Mouse (Mus musculus): Measurements from ENCODE around the gene Nme7. TPM values are rescaled to one million over a fixed set of nuclear protein-coding genes. Genes with fewer than 3 reads are reported as not detected.

Gene Nme7
- polyA plus RNA-seq, 1 experiment from 2014 or later: 11.3 TPM

DNA sequence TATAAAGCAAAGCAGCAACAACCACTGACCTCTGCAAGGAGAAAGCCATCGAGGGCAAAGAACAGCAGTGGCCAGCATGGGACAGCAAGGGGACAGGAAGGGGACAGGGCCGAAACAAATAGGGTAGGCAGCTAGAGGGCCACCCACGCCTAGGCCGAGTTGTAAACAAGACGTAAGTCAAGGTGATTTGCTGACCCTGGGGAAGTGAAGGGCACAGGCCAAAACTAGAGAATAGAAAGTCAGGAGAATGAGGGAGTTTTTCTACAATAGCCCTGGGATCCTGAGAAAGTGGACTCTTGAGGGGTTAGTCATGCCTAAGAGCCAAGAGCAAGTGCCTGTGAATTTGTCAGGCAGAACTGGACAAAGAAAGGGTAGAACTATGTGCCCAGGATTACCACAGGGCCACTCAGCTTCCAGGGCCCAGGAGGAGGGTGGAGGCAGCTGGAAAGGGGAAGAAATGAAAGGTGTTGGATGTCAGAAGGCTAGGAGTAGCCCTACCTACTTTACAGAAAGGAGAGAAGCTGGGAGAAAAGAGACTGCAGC lies 141.8 kb downstream of the Nme7 start:
- no peak overlapping the region for H3K4me3 ChIP-seq (ENCODE audit: inconsistent target)
- WGBS (ENCODE audit: missing documents): 93% methylated on average over 5 of the region's 5 CpGs
- no peak overlapping the region for H3K27ac ChIP-seq
- H3K79me2 ChIP-seq (ENCODE audit: inconsistent target): no peaks in the 10 kb centered on the region
- H3K36me3 ChIP-seq (ENCODE audit: inconsistent target): no peaks in the 10 kb centered on the region

DNA sequence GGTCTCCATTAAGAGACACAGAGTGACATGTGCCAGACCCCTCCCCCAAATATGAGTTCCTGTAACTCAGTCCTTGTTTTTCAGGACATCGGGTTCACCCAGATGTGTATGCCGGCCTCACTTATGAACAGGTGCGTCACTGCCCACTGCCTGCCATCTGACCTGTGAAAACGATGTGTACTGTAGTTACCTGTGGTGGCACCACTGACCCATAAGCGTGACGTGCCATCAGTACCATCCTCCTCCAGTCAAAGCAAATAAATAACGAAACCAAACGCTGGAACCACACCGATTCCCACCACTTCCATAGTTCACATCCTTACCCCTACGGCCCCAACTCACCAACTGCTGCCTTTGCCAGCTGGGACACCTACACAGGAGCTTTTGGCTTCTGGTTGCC lies 142.6 kb downstream of the Nme7 start:
- Histone ChIP-seq H3K36me3 (ENCODE audit: inconsistent target) (no peaks in the 10 kb centered on the region), H3K79me2 (ENCODE audit: inconsistent target) (no peaks in the 10 kb centered on the region), H3K27ac (no peak overlapping the region), H3K4me3 (ENCODE audit: inconsistent target) (no peak overlapping the region)
- 95% methylated on average over 10 of the region's 10 CpGs for WGBS (ENCODE audit: missing documents)

DNA sequence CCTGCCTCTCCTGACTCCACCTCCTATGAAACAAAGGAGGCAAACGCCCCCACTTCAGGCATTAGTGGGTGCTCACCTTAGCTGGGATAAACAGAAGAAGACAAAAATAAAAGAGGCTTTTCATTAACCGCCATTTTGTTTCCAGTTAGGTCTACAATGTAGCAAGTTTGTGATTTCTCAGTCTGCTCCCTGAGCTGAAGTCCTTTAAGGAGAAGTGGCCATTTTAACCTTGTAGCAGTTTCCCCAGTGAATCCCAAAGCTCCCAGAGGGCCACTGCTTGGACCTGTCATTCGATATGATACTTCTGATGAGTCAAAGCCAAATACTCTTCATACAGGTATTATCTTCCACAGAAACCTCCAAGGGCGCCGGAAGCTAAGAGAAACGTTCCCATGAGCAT lies 143.6 kb downstream of the Nme7 start:
- Histone ChIP-seq H3K36me3 (ENCODE audit: inconsistent target) (no peaks in the 10 kb centered on the region), H3K79me2 (ENCODE audit: inconsistent target) (no peaks in the 10 kb centered on the region), H3K4me3 (ENCODE audit: inconsistent target) (no peak overlapping the region), H3K27ac (no peak overlapping the region)
- WGBS (ENCODE audit: missing documents): 93% methylated on average over 6 of the region's 6 CpGs

DNA sequence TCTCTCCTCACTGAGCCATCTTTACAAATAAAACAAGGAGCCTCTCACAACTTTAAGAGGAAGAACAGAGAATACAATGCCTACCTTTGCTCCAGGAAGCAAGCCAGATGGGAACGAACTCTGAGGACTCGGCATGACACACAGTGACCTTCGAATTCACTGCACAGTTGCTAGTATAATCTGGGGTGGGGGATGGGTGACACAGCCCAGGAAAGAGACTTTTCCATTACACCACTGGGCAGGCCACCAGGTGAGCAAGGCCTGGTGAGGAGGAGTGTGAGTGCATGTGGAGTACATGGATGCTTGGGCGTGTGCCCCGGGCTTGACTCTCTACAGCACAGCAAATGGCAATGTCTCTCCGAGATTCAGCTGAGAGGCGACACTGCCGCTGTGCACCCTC lies 145.7 kb downstream of the Nme7 start:
- WGBS (ENCODE audit: missing documents): 94% methylated on average over 8 of the region's 8 CpGs
- no peak overlapping the region for H3K27ac ChIP-seq
- no peak overlapping the region for H3K4me3 ChIP-seq (ENCODE audit: inconsistent target)
- no peaks in the 10 kb centered on the region for H3K79me2 ChIP-seq (ENCODE audit: inconsistent target)
- no peaks in the 10 kb centered on the region for H3K36me3 ChIP-seq (ENCODE audit: inconsistent target)

DNA sequence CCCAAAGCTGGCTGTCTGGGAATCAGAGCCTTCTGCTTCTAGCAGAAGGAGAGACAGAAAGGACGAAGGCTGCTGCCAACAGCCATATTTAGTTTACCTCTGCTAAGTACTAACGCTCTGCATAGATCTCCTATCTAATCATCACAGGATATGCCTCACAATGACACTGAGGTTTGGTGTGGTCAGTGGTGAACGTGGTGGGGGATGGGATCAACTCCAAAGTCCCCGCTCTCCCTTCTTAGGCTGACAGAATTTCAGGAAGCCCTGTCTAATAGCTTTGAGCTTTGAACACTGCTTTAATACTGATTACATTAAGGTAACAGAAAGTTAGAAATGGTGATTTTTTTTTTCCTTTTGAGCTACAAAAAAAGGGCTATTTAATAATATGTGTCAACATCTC lies 146.3 kb downstream of the Nme7 start:
- 72% methylated on average over 4 of the region's 4 CpGs for WGBS (ENCODE audit: missing documents)
- Histone ChIP-seq H3K79me2 (ENCODE audit: inconsistent target) (no peaks in the 10 kb centered on the region), H3K27ac (no peak overlapping the region), H3K4me3 (ENCODE audit: inconsistent target) (no peak overlapping the region), H3K36me3 (ENCODE audit: inconsistent target) (no peaks in the 10 kb centered on the region)

DNA sequence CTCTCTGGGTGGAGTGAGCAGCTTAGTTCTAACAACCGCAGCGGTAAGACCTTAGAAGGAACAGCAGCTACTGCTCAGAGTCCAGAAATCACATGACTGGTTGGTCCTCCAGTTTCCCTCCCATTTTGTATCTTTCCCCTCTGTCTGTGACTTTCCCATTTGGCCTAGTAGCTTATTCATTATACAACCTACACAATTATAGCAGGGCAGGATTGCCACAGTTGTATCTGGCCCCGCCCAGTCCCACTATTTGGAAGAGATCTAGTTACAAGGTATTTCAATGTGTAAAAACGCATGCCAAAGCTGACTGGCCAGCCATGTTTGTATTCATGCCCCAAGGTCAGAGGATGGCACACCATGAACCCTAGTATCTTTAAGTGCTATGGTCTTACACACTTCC lies 146.7 kb downstream of the Nme7 start:
- H3K27ac ChIP-seq: no peak overlapping the region
- no peaks in the 10 kb centered on the region for H3K79me2 ChIP-seq (ENCODE audit: inconsistent target)
- 89% methylated on average over 4 of the region's 4 CpGs for WGBS (ENCODE audit: missing documents)
- H3K36me3 ChIP-seq (ENCODE audit: inconsistent target): no peaks in the 10 kb centered on the region
- H3K4me3 ChIP-seq (ENCODE audit: inconsistent target): no peak overlapping the region

GRCm38 (mm10) chr1:164451346-164451745 lies 147.4 kb downstream of the Nme7 start:
- no peaks in the 10 kb centered on the region for H3K79me2 ChIP-seq (ENCODE audit: inconsistent target)
- no peak overlapping the region for H3K27ac ChIP-seq
- WGBS (ENCODE audit: missing documents): 95% methylated on average over 5 of the region's 5 CpGs
- H3K4me3 ChIP-seq (ENCODE audit: inconsistent target): no peak overlapping the region
- H3K36me3 ChIP-seq (ENCODE audit: inconsistent target): no peaks in the 10 kb centered on the region

DNA sequence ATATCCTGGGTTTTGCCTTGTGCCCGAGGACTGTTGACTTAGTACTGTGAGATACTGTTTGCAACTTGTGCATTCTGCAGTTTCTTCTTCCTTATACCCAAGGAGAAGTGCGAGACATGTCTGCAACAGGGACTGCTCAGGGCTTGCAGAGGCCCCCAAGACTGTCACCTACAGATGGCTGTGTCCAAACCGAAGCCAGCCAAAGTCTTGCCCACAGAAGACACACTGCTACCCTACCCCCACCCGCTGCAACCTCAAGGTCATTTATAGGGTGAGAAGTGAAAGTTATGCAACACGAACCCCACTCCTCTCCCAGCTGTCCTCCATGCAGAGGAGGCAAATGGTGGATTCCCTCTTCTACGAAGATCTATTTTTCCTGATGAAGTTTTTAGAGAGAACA lies 148.7 kb downstream of the Nme7 start:
- H3K27ac ChIP-seq: no peak overlapping the region
- no peaks in the 10 kb centered on the region for H3K79me2 ChIP-seq (ENCODE audit: inconsistent target)
- WGBS (ENCODE audit: missing documents): 19% methylated on average over 6 of the region's 6 CpGs
- H3K36me3 ChIP-seq (ENCODE audit: inconsistent target): no peaks in the 10 kb centered on the region
- H3K4me3 ChIP-seq (ENCODE audit: inconsistent target): no peak overlapping the region

DNA sequence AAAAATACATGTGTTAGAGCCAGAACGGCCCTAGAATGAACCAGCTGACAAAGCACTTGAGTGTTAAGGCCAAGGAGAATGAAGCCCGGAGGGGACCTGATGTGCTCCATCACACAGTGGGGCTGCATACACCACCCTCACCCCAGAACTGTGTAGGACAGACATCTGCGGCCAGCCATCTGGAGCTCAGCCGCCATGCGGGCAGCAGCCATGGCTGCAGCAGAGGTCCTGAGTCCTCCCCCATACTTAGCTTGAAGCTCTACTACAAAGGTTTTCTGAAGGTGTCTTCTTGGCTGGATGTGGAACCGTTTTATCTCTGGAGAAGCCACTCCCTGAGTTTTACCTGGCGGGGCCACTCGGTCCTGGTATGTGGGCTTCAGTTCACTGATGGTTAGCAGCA lies 149.2 kb downstream of the Nme7 start:
- H3K79me2 ChIP-seq (ENCODE audit: inconsistent target): no peaks in the 10 kb centered on the region
- no peaks in the 10 kb centered on the region for H3K36me3 ChIP-seq (ENCODE audit: inconsistent target)
- no peak overlapping the region for H3K27ac ChIP-seq
- no peak overlapping the region for H3K4me3 ChIP-seq (ENCODE audit: inconsistent target)
- 78% methylated on average over 8 of the region's 8 CpGs for WGBS (ENCODE audit: missing documents)

DNA sequence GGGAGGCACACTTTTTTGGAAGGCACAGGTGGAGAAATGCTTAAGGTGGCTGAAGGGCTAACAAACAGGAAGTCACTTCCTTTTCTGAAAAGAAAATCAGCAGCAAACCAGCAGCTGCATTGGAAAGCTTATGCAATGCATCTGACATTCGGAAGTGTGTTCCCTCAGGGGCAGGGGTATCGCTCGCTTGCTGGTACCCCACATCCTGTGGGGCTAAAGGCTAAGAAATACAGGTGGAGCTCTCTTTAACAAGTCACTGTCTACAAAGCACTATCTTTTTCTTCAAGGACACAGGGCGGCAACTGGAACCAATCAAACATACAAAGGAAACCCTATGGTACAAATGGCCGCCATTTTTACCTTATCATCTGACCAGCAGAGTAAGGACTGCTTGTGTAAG lies 149.8 kb downstream of the Nme7 start:
- 15% methylated on average over 5 of the region's 5 CpGs for WGBS (ENCODE audit: missing documents)
- Histone ChIP-seq H3K79me2 (ENCODE audit: inconsistent target) (no peaks in the 10 kb centered on the region), H3K36me3 (ENCODE audit: inconsistent target) (no peaks in the 10 kb centered on the region), H3K27ac (no peak overlapping the region), H3K4me3 (ENCODE audit: inconsistent target) (no peak overlapping the region)

DNA sequence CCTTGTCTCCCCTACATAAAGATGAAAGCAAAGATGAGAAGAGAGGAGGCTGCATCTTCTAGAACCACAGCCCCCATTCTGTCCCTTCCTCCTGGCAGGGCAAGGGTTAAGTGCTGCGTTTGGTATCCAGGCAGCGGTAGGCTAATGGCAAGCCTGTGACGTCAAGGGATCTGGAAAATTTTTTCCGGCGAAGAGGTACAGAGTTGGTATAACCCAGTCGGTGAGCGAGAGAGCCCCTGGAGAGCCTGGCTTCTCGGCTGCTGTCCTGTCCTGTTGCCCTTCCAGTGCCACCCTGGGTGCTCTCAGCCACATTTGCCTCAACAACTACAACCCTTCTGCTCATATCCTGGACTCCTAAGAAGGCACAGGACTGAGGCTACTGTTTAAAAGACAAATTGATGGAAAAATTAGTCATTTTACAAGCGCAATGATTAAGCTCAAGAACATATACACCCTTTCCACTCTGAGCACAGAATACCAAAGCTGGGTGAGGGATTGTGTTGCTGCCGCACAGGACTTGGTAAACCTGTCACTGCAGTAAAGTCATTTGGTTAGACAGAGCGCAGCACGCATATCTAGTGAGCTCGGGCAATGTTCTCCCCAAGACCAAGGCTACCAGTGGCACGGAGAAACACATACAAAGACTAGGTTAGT lies 151.0 kb downstream of the Nme7 start:
- Histone ChIP-seq H3K4me3 (ENCODE audit: inconsistent target) (no peak overlapping the region), H3K79me2 (ENCODE audit: inconsistent target) (no peaks in the 10 kb centered on the region), H3K36me3 (ENCODE audit: inconsistent target) (no peaks in the 10 kb centered on the region), H3K27ac (no peak overlapping the region)
- WGBS (ENCODE audit: missing documents): 86% methylated on average over 14 of the region's 14 CpGs

DNA sequence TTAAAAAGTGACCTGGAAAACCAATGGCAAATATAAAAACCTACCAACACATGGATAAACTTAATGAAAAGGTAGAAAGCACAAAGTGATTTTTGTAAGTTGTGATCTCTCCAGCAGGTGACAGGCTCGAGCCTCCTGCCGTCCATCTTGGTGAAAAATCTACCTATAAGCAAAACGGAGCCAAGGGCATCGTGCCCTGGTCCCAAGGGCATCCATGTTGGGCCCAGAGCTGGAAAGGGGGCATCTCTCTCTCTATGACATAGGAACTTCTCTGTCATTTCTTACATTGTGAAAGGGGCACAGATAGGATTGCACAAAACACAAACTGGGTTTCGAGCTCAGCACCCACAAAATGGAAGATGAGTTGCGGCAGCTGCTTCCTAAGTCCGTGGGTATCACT lies 151.7 kb downstream of the Nme7 start:
- no peaks in the 10 kb centered on the region for H3K36me3 ChIP-seq (ENCODE audit: inconsistent target)
- H3K79me2 ChIP-seq (ENCODE audit: inconsistent target): no peaks in the 10 kb centered on the region
- no peak overlapping the region for H3K27ac ChIP-seq
- WGBS (ENCODE audit: missing documents): 60% methylated on average over 7 of the region's 7 CpGs
- no peak overlapping the region for H3K4me3 ChIP-seq (ENCODE audit: inconsistent target)

DNA sequence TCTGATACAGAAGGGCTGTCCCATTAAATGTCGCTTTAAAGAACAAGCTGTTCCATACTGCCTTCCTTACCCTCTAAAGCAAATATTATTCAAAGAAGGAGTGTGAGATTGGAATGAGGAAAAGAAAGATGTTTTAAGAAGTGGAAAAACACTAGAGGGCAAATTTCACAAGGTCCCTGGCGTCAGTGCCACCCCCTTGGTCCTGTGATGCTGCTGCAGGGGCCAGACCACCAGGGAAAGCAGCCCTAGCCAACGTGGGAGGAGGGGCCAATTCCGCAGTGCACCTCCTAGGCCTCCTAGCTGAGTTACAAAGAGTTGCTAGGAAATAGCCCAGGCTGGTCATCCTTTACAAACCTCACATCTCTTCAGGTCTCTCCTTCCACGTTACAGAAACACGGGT lies 152.1 kb downstream of the Nme7 start:
- no peaks in the 10 kb centered on the region for H3K36me3 ChIP-seq (ENCODE audit: inconsistent target)
- no peak overlapping the region for H3K4me3 ChIP-seq (ENCODE audit: inconsistent target)
- H3K27ac ChIP-seq: no peak overlapping the region
- WGBS (ENCODE audit: missing documents): 77% methylated on average over 6 of the region's 6 CpGs
- no peaks in the 10 kb centered on the region for H3K79me2 ChIP-seq (ENCODE audit: inconsistent target)

- Histone ChIP-seq H3K79me2 (ENCODE audit: inconsistent target) (no peaks in the 10 kb centered on the region), H3K36me3 (ENCODE audit: inconsistent target) (no peaks in the 10 kb centered on the region), H3K27ac (no peak overlapping the region), H3K4me3 (ENCODE audit: inconsistent target) (no peak overlapping the region)
- 15% methylated on average over 8 of the region's 8 CpGs for WGBS (ENCODE audit: missing documents)
Measured at GRCm38 (mm10) chr1:164456731-164457130, 152.8 kb downstream of the Nme7 start.

DNA sequence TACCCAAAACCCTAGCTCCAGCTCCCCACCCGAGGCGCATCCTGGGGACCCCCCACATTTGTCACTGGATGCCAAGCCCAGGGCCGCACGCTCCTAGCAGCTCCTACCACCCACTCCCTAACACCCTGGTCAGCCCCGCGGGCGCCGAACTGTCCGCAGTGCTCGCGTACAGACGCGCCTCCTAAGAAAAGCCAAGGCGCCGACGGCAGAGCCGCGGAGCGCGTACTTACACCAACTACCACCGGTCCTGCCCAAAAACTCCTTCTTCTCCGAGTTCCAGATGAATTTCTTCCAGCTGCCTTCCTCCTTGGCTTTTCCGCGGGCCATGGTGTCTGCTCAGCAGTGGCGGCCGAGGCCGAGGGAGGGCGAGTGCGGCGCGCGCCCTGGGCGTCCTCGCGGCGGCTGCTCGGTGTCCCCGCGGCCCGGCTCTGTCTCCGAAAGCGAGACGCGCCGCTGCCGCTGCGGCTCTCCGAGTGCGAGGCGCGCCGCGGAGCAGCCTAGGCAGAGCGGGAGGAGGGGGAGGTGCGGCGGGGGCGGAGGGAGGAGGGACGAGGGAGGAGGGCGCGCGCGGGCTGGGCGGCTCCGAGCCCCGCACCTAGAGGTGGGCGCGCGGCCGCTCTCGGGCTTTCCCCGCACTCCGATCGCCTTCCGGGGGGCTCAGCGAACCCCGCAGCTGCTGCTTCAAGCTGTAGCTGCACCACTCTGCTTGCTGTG lies 153.8 kb downstream of the Nme7 start:
- Histone ChIP-seq H3K4me3 (ENCODE audit: inconsistent target) (no peak overlapping the region), H3K27ac (no peak overlapping the region), H3K36me3 (ENCODE audit: inconsistent target) (no peaks in the 10 kb centered on the region), H3K79me2 (ENCODE audit: inconsistent target) (no peaks in the 10 kb centered on the region)
- WGBS (ENCODE audit: missing documents): 2% methylated on average over 74 of the region's 76 CpGs

Data from macrophage (primary cell).